Mouse (Mus musculus) E14TG2a.4 (cell line): ENCODE measurements around the gene Ptcd1.

Source experiments
- CTCF ChIP-seq: conservative IDR thresholded peaks from 2 replicates; pipeline ENCODE4 v1.5.1; 2014; ENCODE audit warnings: low read length
- NANOG ChIP-seq: IDR thresholded peaks from 2 replicates; pipeline ENCODE4 v1.6.1; 2014; ENCODE audit warnings: borderline replicate concordance, low read length, mixed read lengths
- POU5F1 ChIP-seq: IDR thresholded peaks from 2 replicates; pipeline ENCODE4 v1.6.1; 2014; ENCODE audit warnings: low read length, borderline replicate concordance

DNA sequence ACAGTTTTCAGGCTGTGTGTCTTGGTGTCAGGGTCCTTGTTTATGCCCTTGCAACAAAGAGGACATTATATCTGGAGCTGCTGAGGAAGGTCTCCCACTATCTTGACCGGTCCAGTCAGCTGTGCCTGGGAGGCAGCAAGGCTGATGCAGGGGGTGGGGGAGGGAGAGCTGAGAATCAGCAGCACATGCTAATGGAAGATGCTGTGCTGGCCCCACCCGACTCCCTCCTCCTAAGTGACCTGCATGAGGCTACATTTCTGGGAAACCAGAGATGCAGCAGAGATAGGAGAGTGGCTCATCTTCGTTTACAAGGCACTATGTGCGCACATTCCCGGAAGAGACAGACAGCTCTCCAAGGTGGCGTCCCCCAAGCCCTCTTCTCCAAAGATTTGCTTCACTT is 56.5 kb downstream of the Ptcd1 start:
- TF ChIP-seq CTCF (no peak), POU5F1 (no peak), NANOG (no peak)
